Mouse (Mus musculus): ENCODE measurements around the gene S100a4. TPM values are rescaled to one million over a fixed set of nuclear protein-coding genes. Genes with fewer than 3 reads are reported as not detected.

S100a4 gene
- polyA plus RNA-seq, 1 experiment from 2014 or later = 3.4 TPM

- H3K9ac ChIP-seq (replicated peaks; ENCODE audit: low read length) = no peak within 1 kb of the TSS
- H3K27ac ChIP-seq (replicated peaks; ENCODE audit: low read depth, low read length) = no peak within 1 kb of the TSS
- WGBS = 79% methylated on average over 8 of the region's 8 CpGs
- H3K36me3 ChIP-seq (replicated peaks; ENCODE audit: control insufficient read depth, insufficient read depth, low read depth, low read length) = no peaks in the 10 kb centered on the region
- no peak for DNase-seq (ENCODE audit: low spot score)
- no peaks in the 10 kb centered on the region for H3K4me1 ChIP-seq (ENCODE audit: control insufficient read depth, insufficient read depth, low read length)
- ATAC-seq (replicated peaks; ENCODE audit: insufficient number of reproducible peaks, low FRiP score, low TSS enrichment, low read depth) = no peak
- no peaks in the 10 kb centered on the region for H3K27me3 ChIP-seq (ENCODE audit: control insufficient read depth, insufficient read depth, low read length)
- H3K9me3 ChIP-seq (replicated peaks; ENCODE audit: control insufficient read depth, low read length) = no peaks in the 10 kb centered on the region; the same call in 1 of the 2 replicates
- no peak within 1 kb of the TSS for H3K4me3 ChIP-seq (ENCODE audit: low read depth, low read length)
- no peak within 1 kb of the TSS for H3K4me2 ChIP-seq (ENCODE audit: low read depth, low read length)
These were observed 13.6 kb upstream of the S100a4 start, which contains the start of gene S100a2 for GRCm38 (mm10) chr3:90589947-90590346. Gene S100a2 (plus strand): TSS chr3:90590247.

GRCm38 (mm10) chr3:90594466-90594865 is 9.1 kb upstream of the S100a4 start:
- H3K36me3 ChIP-seq (replicated peaks; ENCODE audit: control insufficient read depth, insufficient read depth, low read depth, low read length) = no peaks in the 10 kb centered on the region
- H3K9me3 ChIP-seq (replicated peaks; ENCODE audit: control insufficient read depth, low read length) = no peaks in the 10 kb centered on the region; the same call in 1 of the 2 replicates
- no peak overlapping the region for H3K4me2 ChIP-seq (ENCODE audit: low read depth, low read length)
- DNase-seq (ENCODE audit: low spot score) (no peak), ATAC-seq (replicated peaks; ENCODE audit: insufficient number of reproducible peaks, low FRiP score, low TSS enrichment, low read depth) (no peak)
- H3K27ac ChIP-seq (replicated peaks; ENCODE audit: low read depth, low read length) = no peak overlapping the region
- H3K9ac ChIP-seq (replicated peaks; ENCODE audit: low read length) = no peak overlapping the region
- H3K4me3 ChIP-seq (ENCODE audit: low read depth, low read length) = no peak overlapping the region
- H3K27me3 ChIP-seq (ENCODE audit: control insufficient read depth, insufficient read depth, low read length) = no peaks in the 10 kb centered on the region
- 38% methylated on average over 1 of the region's 1 CpGs for WGBS
- H3K4me1 ChIP-seq (ENCODE audit: control insufficient read depth, insufficient read depth, low read length) = no peaks in the 10 kb centered on the region

- WGBS = 79% methylated on average over 5 of the region's 5 CpGs
- no peaks in the 10 kb centered on the region for H3K4me1 ChIP-seq (ENCODE audit: control insufficient read depth, insufficient read depth, low read length)
- no peaks in the 10 kb centered on the region; the same call in 1 of the 2 replicates for H3K9me3 ChIP-seq (replicated peaks; ENCODE audit: control insufficient read depth, low read length)
- no peaks in the 10 kb centered on the region for H3K36me3 ChIP-seq (replicated peaks; ENCODE audit: control insufficient read depth, insufficient read depth, low read depth, low read length)
- H3K27ac ChIP-seq (replicated peaks; ENCODE audit: low read depth, low read length) = no peak overlapping the region
- ATAC-seq (replicated peaks; ENCODE audit: insufficient number of reproducible peaks, low FRiP score, low TSS enrichment, low read depth) = no peak
- no peaks in the 10 kb centered on the region for H3K27me3 ChIP-seq (ENCODE audit: control insufficient read depth, insufficient read depth, low read length)
- H3K9ac ChIP-seq (replicated peaks; ENCODE audit: low read length) = no peak overlapping the region
- no peak for DNase-seq (ENCODE audit: low spot score)
- H3K4me3 ChIP-seq (ENCODE audit: low read depth, low read length) = no peak overlapping the region
- no peak overlapping the region for H3K4me2 ChIP-seq (ENCODE audit: low read depth, low read length)
These were observed 8.0 kb upstream of the S100a4 start for GRCm38 (mm10) chr3:90595556-90595955.

GRCm38 (mm10) chr3:90596810-90597209 is 6.8 kb upstream of the S100a4 start:
- no peak for ATAC-seq (replicated peaks; ENCODE audit: insufficient number of reproducible peaks, low FRiP score, low TSS enrichment, low read depth)
- Histone ChIP-seq H3K9ac (replicated peaks; ENCODE audit: low read length) (no peak overlapping the region), H3K4me2 (ENCODE audit: low read depth, low read length) (no peak overlapping the region), H3K4me1 (ENCODE audit: control insufficient read depth, insufficient read depth, low read length) (no peaks in the 10 kb centered on the region), H3K4me3 (ENCODE audit: low read depth, low read length) (no peak overlapping the region), H3K27me3 (ENCODE audit: control insufficient read depth, insufficient read depth, low read length) (no peaks in the 10 kb centered on the region), H3K36me3 (replicated peaks; ENCODE audit: control insufficient read depth, insufficient read depth, low read depth, low read length) (no peaks in the 10 kb centered on the region), H3K9me3 (replicated peaks; ENCODE audit: control insufficient read depth, low read length) (no peaks in the 10 kb centered on the region; the same call in 1 of the 2 replicates), H3K27ac (replicated peaks; ENCODE audit: low read depth, low read length) (no peak overlapping the region)
- DNase-seq (ENCODE audit: low spot score) = no peak
- WGBS = 84% methylated on average over 6 of the region's 6 CpGs

GRCm38 (mm10) chr3:90597736-90598135 is 5.8 kb upstream of the S100a4 start:
- WGBS = 27% methylated on average over 6 of the region's 6 CpGs
- no peaks in the 10 kb centered on the region; the same call in 1 of the 2 replicates for H3K9me3 ChIP-seq (replicated peaks; ENCODE audit: control insufficient read depth, low read length)
- ATAC-seq (replicated peaks; ENCODE audit: insufficient number of reproducible peaks, low FRiP score, low TSS enrichment, low read depth) = no peak
- no peak overlapping the region for H3K9ac ChIP-seq (replicated peaks; ENCODE audit: low read length)
- no peak overlapping the region for H3K27ac ChIP-seq (replicated peaks; ENCODE audit: low read depth, low read length)
- H3K27me3 ChIP-seq (ENCODE audit: control insufficient read depth, insufficient read depth, low read length) = no peaks in the 10 kb centered on the region
- DNase-seq (ENCODE audit: low spot score) = no peak
- H3K4me2 ChIP-seq (ENCODE audit: low read depth, low read length) = no peak overlapping the region
- H3K4me3 ChIP-seq (ENCODE audit: low read depth, low read length) = no peak overlapping the region
- H3K36me3 ChIP-seq (replicated peaks; ENCODE audit: control insufficient read depth, insufficient read depth, low read depth, low read length) = no peaks in the 10 kb centered on the region
- no peaks in the 10 kb centered on the region for H3K4me1 ChIP-seq (ENCODE audit: control insufficient read depth, insufficient read depth, low read length)

- H3K4me2 ChIP-seq (ENCODE audit: low read depth, low read length) = no peak overlapping the region
- H3K9me3 ChIP-seq (replicated peaks; ENCODE audit: control insufficient read depth, low read length) = no peaks in the 10 kb centered on the region; the same call in 1 of the 2 replicates
- ATAC-seq (replicated peaks; ENCODE audit: insufficient number of reproducible peaks, low FRiP score, low TSS enrichment, low read depth) (no peak), DNase-seq (ENCODE audit: low spot score) (no peak)
- H3K27me3 ChIP-seq (ENCODE audit: control insufficient read depth, insufficient read depth, low read length) = no peaks in the 10 kb centered on the region
- no peaks in the 10 kb centered on the region for H3K4me1 ChIP-seq (ENCODE audit: control insufficient read depth, insufficient read depth, low read length)
- H3K9ac ChIP-seq (replicated peaks; ENCODE audit: low read length) = no peak overlapping the region
- 83% methylated on average over 4 of the region's 4 CpGs for WGBS
- no peak overlapping the region for H3K27ac ChIP-seq (replicated peaks; ENCODE audit: low read depth, low read length)
- no peak overlapping the region for H3K4me3 ChIP-seq (ENCODE audit: low read depth, low read length)
- H3K36me3 ChIP-seq (replicated peaks; ENCODE audit: control insufficient read depth, insufficient read depth, low read depth, low read length) = no peaks in the 10 kb centered on the region
These were observed 5.4 kb upstream of the S100a4 start for GRCm38 (mm10) chr3:90598212-90598611.

- DNase-seq (ENCODE audit: low spot score) (no peak), ATAC-seq (replicated peaks; ENCODE audit: insufficient number of reproducible peaks, low FRiP score, low TSS enrichment, low read depth) (no peak)
- Histone ChIP-seq H3K27me3 (ENCODE audit: control insufficient read depth, insufficient read depth, low read length) (no peaks in the 10 kb centered on the region), H3K27ac (replicated peaks; ENCODE audit: low read depth, low read length) (no peak overlapping the region), H3K4me3 (ENCODE audit: low read depth, low read length) (no peak overlapping the region), H3K9ac (replicated peaks; ENCODE audit: low read length) (no peak overlapping the region), H3K4me1 (ENCODE audit: control insufficient read depth, insufficient read depth, low read length) (no peaks in the 10 kb centered on the region; the same call in 1 of the 2 replicates), H3K9me3 (replicated peaks; ENCODE audit: control insufficient read depth, low read length) (no peaks in the 10 kb centered on the region; the same call in 1 of the 2 replicates), H3K4me2 (ENCODE audit: low read depth, low read length) (no peak overlapping the region), H3K36me3 (replicated peaks; ENCODE audit: control insufficient read depth, insufficient read depth, low read depth, low read length) (no peaks in the 10 kb centered on the region)
- 93% methylated on average over 3 of the region's 3 CpGs for WGBS
These were observed 4.2 kb upstream of the S100a4 start for GRCm38 (mm10) chr3:90599401-90599800.

- Histone ChIP-seq H3K4me3 (ENCODE audit: low read depth, low read length) (no peak overlapping the region), H3K9ac (replicated peaks; ENCODE audit: low read length) (no peak overlapping the region), H3K27ac (replicated peaks; ENCODE audit: low read depth, low read length) (no peak overlapping the region), H3K9me3 (replicated peaks; ENCODE audit: control insufficient read depth, low read length) (no peaks in the 10 kb centered on the region; the same call in 1 of the 2 replicates), H3K27me3 (ENCODE audit: control insufficient read depth, insufficient read depth, low read length) (no peaks in the 10 kb centered on the region), H3K36me3 (replicated peaks; ENCODE audit: control insufficient read depth, insufficient read depth, low read depth, low read length) (no peaks in the 10 kb centered on the region), H3K4me1 (ENCODE audit: control insufficient read depth, insufficient read depth, low read length) (no peaks in the 10 kb centered on the region; the same call in 1 of the 2 replicates), H3K4me2 (ENCODE audit: low read depth, low read length) (no peak overlapping the region)
- ATAC-seq (replicated peaks; ENCODE audit: insufficient number of reproducible peaks, low FRiP score, low TSS enrichment, low read depth) (no peak), DNase-seq (ENCODE audit: low spot score) (no peak)
- 79% methylated on average over 6 of the region's 6 CpGs for WGBS
These were observed 3.5 kb upstream of the S100a4 start for GRCm38 (mm10) chr3:90600036-90600435.

Measured in embryonic facial prominence, embryonic 11.5 days (tissue).